Mouse (Mus musculus) embryo, embryonic 11 days (tissue): Measurements from ENCODE around the gene Gch1.

Experiments used
- DNase-seq: peaks from one replicate; pipeline ENCODE4 v3.0.0-alpha.2; 2015

The Gch1 gene

GRCm38 (mm10) chr14:47205270-47205972, 16.2 kb upstream of the Gch1 start:
- DNase-seq: no peak

GRCm38 (mm10) chr14:47197340-47197739, 8.1 kb upstream of the Gch1 start:
- no peak for DNase-seq

GRCm38 (mm10) chr14:47196711-47197110, 7.5 kb upstream of the Gch1 start:
- DNase-seq: no peak

GRCm38 (mm10) chr14:47194096-47194495, 4.9 kb upstream of the Gch1 start:
- DNase-seq: no peak

- DNase-seq: no peak
These were observed 4.3 kb upstream of the Gch1 start for GRCm38 (mm10) chr14:47193506-47193905.

- no peak for DNase-seq
These were observed 2.6 kb upstream of the Gch1 start for GRCm38 (mm10) chr14:47191861-47192260.

- no peak for DNase-seq
These were observed 1.4 kb upstream of the Gch1 start for GRCm38 (mm10) chr14:47190626-47191025.

GRCm38 (mm10) chr14:47189635-47189955, 382 bp upstream of the Gch1 start:
- DNase-seq: no peak

- no peak for DNase-seq
These were observed 752 bp downstream of the Gch1 start for GRCm38 (mm10) chr14:47188475-47188847.

- DNase-seq: no peak
These were observed 1.4 kb downstream of the Gch1 start for GRCm38 (mm10) chr14:47187666-47188360.

GRCm38 (mm10) chr14:47187261-47187660, 2.0 kb downstream of the Gch1 start:
- DNase-seq: no peak

- DNase-seq: no peak
These were observed 2.7 kb downstream of the Gch1 start for GRCm38 (mm10) chr14:47186561-47186960.

- peak; percentile 38 for DNase-seq
These were observed 7.5 kb downstream of the Gch1 start for GRCm38 (mm10) chr14:47181497-47182290.

- no peak for DNase-seq
These were observed 10.4 kb downstream of the Gch1 start for GRCm38 (mm10) chr14:47178851-47179250.

GRCm38 (mm10) chr14:47177846-47178414, 11.3 kb downstream of the Gch1 start:
- peak; percentile 50 for DNase-seq

- no peak for DNase-seq
These were observed 13.0 kb downstream of the Gch1 start for GRCm38 (mm10) chr14:47176226-47176625.

GRCm38 (mm10) chr14:47175136-47175535, 14.1 kb downstream of the Gch1 start:
- no peak for DNase-seq

GRCm38 (mm10) chr14:47172073-47172472, 17.1 kb downstream of the Gch1 start:
- no peak for DNase-seq

GRCm38 (mm10) chr14:47170499-47171109, 18.6 kb downstream of the Gch1 start:
- no peak for DNase-seq

- no peak for DNase-seq
These were observed 19.4 kb downstream of the Gch1 start for GRCm38 (mm10) chr14:47169677-47170410.

GRCm38 (mm10) chr14:47165741-47166140, 23.5 kb downstream of the Gch1 start:
- DNase-seq: no peak

GRCm38 (mm10) chr14:47165117-47165516, 24.1 kb downstream of the Gch1 start:
- DNase-seq: no peak
